ENCODE assay signal across 25 mouse cellular contexts in genomic region chr16:96602206-96602605, GRCm38 (mm10).
DNase-seq lines count a peak whose midpoint lies in the region; ATAC-seq and TF ChIP-seq lines count a peak whose summit lies in the region.
"Had no signal": no experiment of that assay in that cellular context is flagged by ENCODE, and none has a peak within 500 bp of the region (broad histone marks: within the 10 kb centered on the region; RNA-seq: fewer than 3 reads in every experiment).

No protein-coding gene starts in this region.

- H3K36me3 ChIP-seq in hindbrain, postnatal 0 days (ENCODE audit: insufficient read depth, low read length) = 0 out of 2 replicates have a peak, but pooled peaks cover 3% of the 10 kb centered on the region
- 0 out of 2 replicates have a peak, but pooled peaks cover 5% of the 10 kb centered on the region for H3K36me3 ChIP-seq in hindbrain, embryonic 16.5 days (ENCODE audit: control insufficient read depth, insufficient read depth, low read length)
- no peaks in the 10 kb centered on the region for H3K36me3 ChIP-seq in heart, embryonic 11.5 days (ENCODE audit: control insufficient read depth, insufficient read depth, low read length)
- H3K36me3 ChIP-seq: embryonic facial prominence, embryonic 13.5 days; heart, embryonic 12.5 days; heart, embryonic 15.5 days; intestine, embryonic 15.5 days had no signal

- no peaks in the 10 kb centered on the region for H3K9me3 ChIP-seq in hindbrain, postnatal 0 days (ENCODE audit: low read length)
- H3K9me3 ChIP-seq in hindbrain, embryonic 16.5 days (ENCODE audit: control insufficient read depth, low read length) = no peaks in the 10 kb centered on the region
- H3K9me3 ChIP-seq in heart, embryonic 11.5 days (replicated peaks; ENCODE audit: control insufficient read depth, low read length) = no peaks in the 10 kb centered on the region
- H3K9me3 ChIP-seq: embryonic facial prominence, embryonic 13.5 days; heart, embryonic 12.5 days; heart, embryonic 15.5 days; intestine, embryonic 15.5 days had no signal

- DNase-seq in hindbrain, postnatal 0 days (ENCODE audit: low spot score) = no peak
- peak; percentile 60 for DNase-seq in Muller cell, postnatal 12 days (ENCODE audit: inconsistent ontology term)
- DNase-seq in brain, adult 2 months (ENCODE audit: low read depth, low spot score) = peak; percentile 55
- no peak for DNase-seq in cerebellum, postnatal 4 days (ENCODE audit: low spot score in 2 of 2)
- DNase-seq: adrenal gland, adult 8-10 months; adrenal gland, postnatal 25 days; cerebellum, adult 18-20 months; cerebellum, adult 9-10 months; cerebellum, postnatal 14 days; forebrain, postnatal 0 days; gastrocnemius, postnatal 14 days; heart, adult 11 months; heart, postnatal 10 days; heart, postnatal 36 days; kidney, adult 11 months had no signal

- H3K27me3 ChIP-seq in hindbrain, postnatal 0 days (ENCODE audit: insufficient read depth, low read length) = no peaks in the 10 kb centered on the region
- H3K27me3 ChIP-seq in hindbrain, embryonic 16.5 days (replicated peaks; ENCODE audit: control insufficient read depth, insufficient read depth, low read length) = no peaks in the 10 kb centered on the region
- H3K27me3 ChIP-seq in heart, embryonic 11.5 days (ENCODE audit: control insufficient read depth, insufficient read depth, low read length) = 0 out of 2 replicates have a peak, but pooled peaks cover 3% of the 10 kb centered on the region
- H3K27me3 ChIP-seq: embryonic facial prominence, embryonic 13.5 days; intestine, embryonic 15.5 days had no signal

- peak overlapping the region; percentile 26; the same call in 1 of the 2 replicates for H3K27ac ChIP-seq in hindbrain, postnatal 0 days
- H3K27ac ChIP-seq in hindbrain, embryonic 16.5 days (ENCODE audit: low read depth, low read length) = no peak overlapping the region
- no peak overlapping the region for H3K27ac ChIP-seq in heart, embryonic 11.5 days (ENCODE audit: low read depth, low read length)
- H3K27ac ChIP-seq: embryonic facial prominence, embryonic 13.5 days; heart, embryonic 15.5 days; hindbrain, embryonic 14.5 days; intestine, embryonic 15.5 days had no signal

- WGBS in hindbrain, postnatal 0 days = 71% methylated on average over 2 of the region's 2 CpGs
- 79% methylated on average over 2 of the region's 2 CpGs for WGBS in hindbrain, embryonic 16.5 days
- WGBS in heart, embryonic 11.5 days (ENCODE audit: insufficient replicate concordance) = 52% methylated on average over 2 of the region's 2 CpGs

- H3K4me1 ChIP-seq in hindbrain, postnatal 0 days (ENCODE audit: insufficient read depth, low read length) = no peaks in the 10 kb centered on the region
- H3K4me1 ChIP-seq in hindbrain, embryonic 16.5 days (ENCODE audit: control insufficient read depth, insufficient read depth, low read depth, low read length) = no peaks in the 10 kb centered on the region
- H3K4me1 ChIP-seq in heart, embryonic 11.5 days (ENCODE audit: control insufficient read depth, insufficient read depth, low read length) = no peaks in the 10 kb centered on the region
- H3K4me1 ChIP-seq: embryonic facial prominence, embryonic 13.5 days; heart, embryonic 12.5 days; heart, embryonic 15.5 days; intestine, embryonic 15.5 days had no signal

- H3K4me3 ChIP-seq in hindbrain, postnatal 0 days (ENCODE audit: low read length) = no peak overlapping the region
- no peak overlapping the region for H3K4me3 ChIP-seq in hindbrain, embryonic 16.5 days (ENCODE audit: low read length)
- no peak overlapping the region for H3K4me3 ChIP-seq in heart, embryonic 11.5 days (ENCODE audit: low read depth, low read length)
- H3K4me3 ChIP-seq: embryonic facial prominence, embryonic 13.5 days; heart, embryonic 12.5 days; heart, embryonic 15.5 days; intestine, embryonic 15.5 days had no signal

- no peak overlapping the region for H3K9ac ChIP-seq in hindbrain, postnatal 0 days (replicated peaks; ENCODE audit: low read length)
- no peak overlapping the region for H3K9ac ChIP-seq in hindbrain, embryonic 16.5 days (ENCODE audit: low read depth, low read length)
- H3K9ac ChIP-seq in heart, embryonic 11.5 days (ENCODE audit: low read depth, low read length) = no peak overlapping the region
- H3K9ac ChIP-seq: embryonic facial prominence, embryonic 13.5 days; forebrain, postnatal 0 days; heart, embryonic 12.5 days; heart, embryonic 15.5 days; hindbrain, embryonic 14.5 days; intestine, embryonic 15.5 days had no signal

- no peak for TF ChIP-seq CTCF in hindbrain, postnatal 0 days (IDR thresholded peaks at IDR 0.05; ENCODE audit: low read depth)

- ATAC-seq in hindbrain, postnatal 0 days = no peak
- ATAC-seq in hindbrain, embryonic 16.5 days = no peak
- ATAC-seq in heart, embryonic 11.5 days (replicated peaks; ENCODE audit: insufficient number of reproducible peaks, low FRiP score, low TSS enrichment) = no peak
- ATAC-seq: activated CD4-positive, CD25-positive, alpha-beta regulatory T cell, adult 4 months; CD4-positive, CD25-positive, alpha-beta regulatory T cell, adult 4 months; forebrain, embryonic 14.5 days; forebrain, postnatal 0 days; intestine, embryonic 15.5 days had no signal

- no peak overlapping the region for H3K4me2 ChIP-seq in hindbrain, postnatal 0 days (ENCODE audit: low read depth, low read length)
- no peak overlapping the region for H3K4me2 ChIP-seq in hindbrain, embryonic 16.5 days (ENCODE audit: low read length)
- no peak overlapping the region for H3K4me2 ChIP-seq in heart, embryonic 11.5 days
- H3K4me2 ChIP-seq: embryonic facial prominence, embryonic 13.5 days; heart, embryonic 12.5 days; heart, embryonic 15.5 days; hindbrain, embryonic 14.5 days; intestine, embryonic 15.5 days had no signal

Comparison
In these comparisons a context has a peak if more than half of its experiments do, and no peak if none do; other contexts are left out.
1. DNase-seq: peak in Muller cell, postnatal 12 days (single experiment) and brain, adult 2 months (single experiment); none in hindbrain, postnatal 0 days (single experiment) and cerebellum, postnatal 4 days (0 of 2).